Mouse (Mus musculus): ENCODE measurements around the gene Btbd35f23. TPM values are rescaled to one million over a fixed set of nuclear protein-coding genes. Genes with fewer than 3 reads are reported as not detected.

Gene Btbd35f23
- polyA plus RNA-seq (2017; shearing (Covaris generic)): not detected

DNA sequence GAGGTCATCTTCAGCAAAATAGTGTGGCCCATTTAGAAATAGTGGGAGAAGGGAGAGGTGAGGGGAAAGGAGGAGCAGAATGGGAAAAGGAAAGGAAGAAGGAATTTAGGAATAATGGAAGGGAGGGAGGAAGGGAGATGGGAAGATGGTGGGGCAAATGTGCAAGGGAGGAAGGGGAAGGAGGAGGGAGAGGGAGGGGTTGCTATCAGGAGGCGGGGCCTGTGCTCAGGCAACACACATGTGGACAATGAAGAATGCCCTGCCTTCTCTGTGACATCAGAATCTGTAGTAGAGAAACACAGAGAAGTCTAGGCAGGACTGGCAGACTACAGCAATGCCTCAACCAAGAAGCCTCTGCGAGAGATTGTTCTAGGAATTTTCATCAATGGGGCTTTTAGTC, at the start of gene Btbd35f23:
Gene Btbd35f23 (plus strand): TSS at position 301 of the 400 bp plus-strand sequence.

Other genes with a start within 250 kb of the Btbd35f23 start
- gene Btbd35f24, start 119.0 kb downstream of the Btbd35f23 start, polyA plus RNA-seq (2017; shearing (Covaris generic)): not detected